Mouse (Mus musculus) heart, embryonic 14.5 days (tissue): ENCODE data around the gene Atp6v1e2. TPM values are rescaled to one million over a fixed set of nuclear protein-coding genes. Genes with fewer than 3 reads are reported as not detected.

Experiments
- ATAC-seq: fragments of 200-750 bp; cut with Nextera tagmentation; 2 replicates; pipeline ENCODE4 v1.8.0; 2017; ENCODE audit warnings: low read depth, moderate TSS enrichment; ENCODE audit not compliant: insufficient number of reproducible peaks, insufficient read depth, low FRiP score
- H3K27ac ChIP-seq, 2 experiments: fragments of 200-500 bp in 1 of 2; fragments of 300-500 bp in 1 of 2; sonication (generic) in 1 of 2; replicated peaks in 1 of 2; 2 replicates each; pipeline ENCODE4 v1.5.1; 2012 to 2014; ENCODE audit warnings: low read depth in 2 of 2, low read length in 2 of 2, control low read depth in 1 of 2, mild to moderate bottlenecking in 1 of 2, mixed read lengths in 1 of 2; ENCODE audit not compliant: control insufficient read depth in 1 of 2, insufficient read depth in 1 of 2
- H3K27me3 ChIP-seq: fragments of 300-500 bp; sonication (generic); 2 replicates; pipeline ENCODE4 v1.6.1; 2014; ENCODE audit warnings: mild to moderate bottlenecking, low read length, control low read depth; ENCODE audit not compliant: control insufficient read depth, insufficient read depth
- H3K36me3 ChIP-seq: fragments of 300-500 bp; sonication (generic); 2 replicates; pipeline ENCODE4 v1.6.1; 2014; ENCODE audit warnings: mild to moderate bottlenecking, control low read depth, low read length, mixed read lengths; ENCODE audit not compliant: control insufficient read depth, insufficient read depth
- H3K4me1 ChIP-seq, 2 experiments: fragments of 200-500 bp in 1 of 2; fragments of 300-500 bp in 1 of 2; sonication (generic) in 1 of 2; 2 replicates each; pipeline ENCODE4 v1.6.1; 2012 to 2014; ENCODE audit warnings: low read length in 2 of 2, control low read depth in 1 of 2, mixed read lengths in 1 of 2; ENCODE audit not compliant: control insufficient read depth in 2 of 2, insufficient read depth in 2 of 2
- H3K4me2 ChIP-seq: fragments of 300-500 bp; sonication (generic); 2 replicates; pipeline ENCODE4 v1.6.1; 2014; ENCODE audit warnings: mild to moderate bottlenecking, low read length
- H3K4me3 ChIP-seq, 2 experiments: fragments of 200-500 bp in 1 of 2; fragments of 300-500 bp in 1 of 2; sonication (generic) in 1 of 2; 2 replicates each; pipeline ENCODE4 v1.5.1; 2012 to 2014; ENCODE audit warnings: low read length in 2 of 2, mild to moderate bottlenecking in 2 of 2, control low read depth in 1 of 2, low read depth in 1 of 2, moderate library complexity in 1 of 2; ENCODE audit not compliant: control insufficient read depth in 1 of 2, insufficient read depth in 1 of 2
- H3K9ac ChIP-seq: fragments of 300-500 bp; sonication (generic); 2 replicates; pipeline ENCODE4 v1.6.1; 2014; ENCODE audit warnings: mild to moderate bottlenecking, low read length
- H3K9me3 ChIP-seq: fragments of 300-500 bp; sonication (generic); 2 replicates; pipeline ENCODE4 v1.6.1; 2016; ENCODE audit warnings: low read length, control low read depth; ENCODE audit not compliant: control insufficient read depth
- WGBS: fragments of 180-500 bp; shearing (Covaris S2); extraction: QIAGEN DNeasy Blood & Tissue Kit; methylation state at CpG from one replicate; pipeline ENCODE4 v1.1.7; 2014; 5-methylcytosine and 5-hydroxymethylcytosine counted together
- polyA plus RNA-seq: library from polyadenylated mRNA; unstranded; fragments of >200 nt; fragmentation: Nextera tagmentation; extraction: Ambion mirVana; gene quantifications from 2 replicates; pipeline ENCODE4 v1.2.1, GENCODE M21; 2014

Atp6v1e2 gene
- polyA plus RNA-seq, 1 experiment from 2014 or later: not detected

DNA sequence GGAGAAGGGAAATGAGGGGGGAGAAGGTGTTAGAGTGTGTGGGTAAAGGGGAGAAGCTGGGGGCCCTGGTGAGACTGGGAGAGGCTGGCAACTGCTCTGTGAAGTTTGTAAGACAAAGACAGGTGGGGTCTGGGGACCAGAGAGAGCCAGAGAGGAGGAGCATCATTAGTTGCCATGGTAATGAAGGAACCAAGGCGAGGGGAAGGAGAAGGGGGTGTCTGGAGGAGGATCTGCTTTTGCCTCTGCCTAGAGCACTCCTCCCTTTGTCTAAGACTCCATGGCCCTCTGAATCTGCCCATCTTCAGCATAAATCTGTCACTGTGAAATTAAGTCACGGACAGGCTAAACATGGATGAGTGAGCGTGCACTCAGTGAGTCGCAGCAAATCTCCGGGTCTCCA is 14.8 kb downstream of the Atp6v1e2 start:
- Histone ChIP-seq H3K4me3 (no peak overlapping the region), H3K36me3 (no peaks in the 10 kb centered on the region), H3K4me1 (peaks cover 10% of the 10 kb centered on the region in 2 experiments), H3K9ac (no peak overlapping the region), H3K27ac (no peak overlapping the region), H3K4me2 (no peak overlapping the region), H3K27me3 (0 out of 2 replicates have a peak, but pooled peaks cover 6% of the 10 kb centered on the region), H3K9me3 (no peaks in the 10 kb centered on the region)
- ATAC-seq: no peak
- WGBS: 56% methylated on average over 5 of the region's 5 CpGs

DNA sequence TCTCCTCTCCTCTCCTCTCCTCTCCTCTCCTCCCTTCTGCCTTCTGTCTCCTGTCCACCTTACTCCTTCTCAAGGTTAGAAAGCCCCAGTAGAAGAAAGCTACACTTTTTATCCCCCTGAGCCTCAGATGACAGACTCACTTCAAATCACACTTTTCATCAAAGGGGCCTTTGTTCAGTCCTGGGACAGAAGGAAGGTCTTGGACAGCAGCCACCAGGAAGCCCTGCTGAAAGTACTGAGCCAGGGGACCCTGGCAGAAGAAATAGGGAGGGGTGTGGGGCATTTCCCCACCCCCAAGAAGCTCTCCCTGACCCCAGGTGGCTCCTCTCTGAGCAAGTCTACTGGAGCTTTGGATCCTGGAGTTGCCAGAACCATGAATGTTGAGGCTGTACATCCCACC is 17.7 kb downstream of the Atp6v1e2 start:
- Histone ChIP-seq H3K36me3 (no peaks in the 10 kb centered on the region), H3K4me2 (no peak overlapping the region), H3K27ac (no peak overlapping the region), H3K9ac (no peak overlapping the region), H3K9me3 (peaks cover 7% of the 10 kb centered on the region; the same call in 1 of the 2 replicates), H3K4me1 (peaks cover 3 to 8% of the 10 kb centered on the region in 2 experiments; a peak in 1 of 4 replicates), H3K4me3 (no peak overlapping the region), H3K27me3 (0 out of 2 replicates have a peak, but pooled peaks cover 6% of the 10 kb centered on the region)
- ATAC-seq: no peak

DNA sequence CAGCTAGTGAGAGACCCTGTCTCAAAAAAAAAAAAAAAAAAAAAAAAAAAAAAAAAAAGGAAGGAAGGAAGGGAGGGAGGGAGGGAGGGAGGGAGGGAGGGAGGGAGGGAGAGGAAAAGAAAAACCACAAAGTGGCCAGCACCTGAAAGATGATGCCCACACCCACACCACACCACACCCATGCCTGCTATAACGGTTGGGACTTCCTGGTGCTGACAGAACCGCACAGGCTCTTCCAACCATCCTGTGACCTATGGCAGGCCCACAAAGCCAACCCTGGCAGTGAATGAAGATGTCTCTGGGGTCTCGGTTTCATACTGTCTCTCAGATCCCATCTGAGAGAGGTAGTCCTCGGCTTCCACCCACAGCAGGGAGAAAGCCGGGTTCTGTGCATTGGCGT is 18.3 kb downstream of the Atp6v1e2 start:
- WGBS: 74% methylated on average over 6 of the region's 6 CpGs
- no peaks in the 10 kb centered on the region for H3K36me3 ChIP-seq
- peaks cover 3 to 8% of the 10 kb centered on the region in 2 experiments; a peak in 1 of 4 replicates for H3K4me1 ChIP-seq
- no peak overlapping the region for H3K9ac ChIP-seq
- no peak overlapping the region for H3K4me3 ChIP-seq
- H3K4me2 ChIP-seq: no peak overlapping the region
- H3K9me3 ChIP-seq: peaks cover 7% of the 10 kb centered on the region; the same call in 1 of the 2 replicates
- no peak overlapping the region for H3K27ac ChIP-seq
- ATAC-seq: no peak
- 0 out of 2 replicates have a peak, but pooled peaks cover 6% of the 10 kb centered on the region for H3K27me3 ChIP-seq

DNA sequence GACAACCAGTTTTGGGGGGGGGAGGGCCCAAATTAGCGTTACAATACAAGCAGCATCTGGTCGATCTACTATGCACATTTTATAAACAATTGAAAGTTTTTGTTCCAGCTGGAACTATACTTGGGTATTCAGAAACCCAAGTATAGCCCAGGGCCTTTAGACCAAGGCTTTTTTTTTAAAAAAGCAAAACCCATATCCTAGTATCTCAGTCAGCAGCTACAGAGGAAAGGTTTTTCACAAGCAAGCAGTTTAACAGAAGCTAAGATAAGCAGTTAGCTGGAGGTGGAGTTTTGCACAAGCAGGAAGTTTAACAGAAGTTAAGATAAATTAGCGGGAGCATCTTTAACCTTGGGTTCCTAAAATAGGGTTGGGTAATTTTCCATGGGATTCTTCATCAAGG is 20.9 kb downstream of the Atp6v1e2 start:
- Histone ChIP-seq H3K9me3 (peaks cover 7% of the 10 kb centered on the region; the same call in 1 of the 2 replicates), H3K36me3 (no peaks in the 10 kb centered on the region), H3K4me1 (peaks cover 3 to 8% of the 10 kb centered on the region in 2 experiments; a peak in 1 of 4 replicates), H3K4me2 (no peak overlapping the region), H3K27ac (no peak overlapping the region), H3K4me3 (no peak overlapping the region), H3K9ac (no peak overlapping the region), H3K27me3 (no peaks in the 10 kb centered on the region)
- no peak for ATAC-seq
- 74% methylated on average over 3 of the region's 3 CpGs for WGBS

DNA sequence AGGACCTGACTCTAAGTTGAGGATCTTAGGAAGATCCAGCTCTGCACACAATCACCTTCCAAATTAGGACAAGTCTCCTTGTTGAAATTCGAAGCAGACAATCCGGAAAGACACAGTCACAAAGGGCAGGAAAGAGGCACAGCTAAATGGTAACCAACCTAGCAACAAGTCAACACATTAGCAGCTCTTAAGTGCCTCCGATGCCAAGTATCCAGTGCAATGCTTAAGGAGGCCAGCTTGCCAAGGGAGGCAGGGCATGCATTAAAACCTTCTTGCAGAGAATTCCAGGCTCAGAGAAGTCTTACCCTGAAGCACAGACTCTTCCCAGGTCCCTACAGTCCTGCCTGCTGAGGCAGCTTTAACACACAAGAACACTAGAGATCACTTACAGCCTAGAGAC is 23.0 kb downstream of the Atp6v1e2 start:
- 54% methylated on average over 3 of the region's 3 CpGs for WGBS
- Histone ChIP-seq H3K4me2 (no peak overlapping the region), H3K4me1 (peaks cover 0 to 3% of the 10 kb centered on the region in 2 experiments; a peak in 1 of 4 replicates), H3K9me3 (peaks cover 7% of the 10 kb centered on the region; the same call in 1 of the 2 replicates), H3K36me3 (no peaks in the 10 kb centered on the region), H3K4me3 (no peak overlapping the region), H3K27me3 (no peaks in the 10 kb centered on the region), H3K27ac (no peak overlapping the region), H3K9ac (no peak overlapping the region)
- ATAC-seq: no peak

DNA sequence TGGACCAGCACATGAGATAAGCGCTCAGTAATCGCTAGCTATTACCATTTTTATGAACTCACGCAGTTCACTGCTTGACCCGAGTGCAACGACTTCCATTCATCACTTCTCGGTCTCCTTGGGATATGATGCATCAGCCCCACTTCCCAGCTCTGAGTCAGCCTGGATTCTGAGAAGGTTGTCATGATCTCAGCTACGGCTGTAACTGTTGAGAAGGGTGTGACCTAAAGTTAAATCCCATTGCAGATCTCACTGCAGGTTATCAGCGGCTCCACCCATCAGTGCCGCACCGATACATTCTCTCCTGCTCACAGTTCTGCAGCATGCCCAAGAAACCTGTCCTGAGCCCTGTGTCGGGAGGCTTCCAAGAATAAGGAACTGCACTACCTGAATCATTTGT is 28.0 kb downstream of the Atp6v1e2 start:
- Histone ChIP-seq H3K27ac (no peak overlapping the region), H3K4me3 (no peak overlapping the region), H3K27me3 (no peaks in the 10 kb centered on the region), H3K9ac (no peak overlapping the region), H3K4me1 (no peaks in the 10 kb centered on the region), H3K4me2 (no peak overlapping the region), H3K36me3 (no peaks in the 10 kb centered on the region), H3K9me3 (0 out of 2 replicates have a peak, but pooled peaks cover 2% of the 10 kb centered on the region)
- ATAC-seq: no peak
- WGBS: 62% methylated on average over 11 of the region's 11 CpGs

DNA sequence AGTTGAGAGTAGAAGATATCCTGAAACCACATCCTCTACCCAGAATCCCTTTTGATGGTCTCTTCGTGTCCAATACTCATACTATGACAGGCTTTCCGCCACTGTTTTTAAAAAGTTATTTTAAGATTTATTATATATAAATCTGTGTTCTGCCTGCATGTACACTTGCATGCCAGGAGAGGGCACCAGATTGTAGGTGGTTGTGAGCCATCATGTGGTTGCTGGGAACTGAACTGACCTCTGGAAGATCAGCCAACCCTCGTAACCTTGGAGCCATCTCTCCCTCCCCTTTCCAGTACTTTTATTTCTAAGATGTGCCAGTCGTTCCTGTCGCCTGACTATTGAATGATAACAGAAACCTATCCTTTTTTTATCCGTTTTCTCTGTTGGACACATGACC is 28.9 kb downstream of the Atp6v1e2 start:
- H3K4me1 ChIP-seq: no peaks in the 10 kb centered on the region
- WGBS: 63% methylated on average over 6 of the region's 6 CpGs
- no peaks in the 10 kb centered on the region for H3K36me3 ChIP-seq
- no peaks in the 10 kb centered on the region for H3K27me3 ChIP-seq
- H3K9me3 ChIP-seq: 0 out of 2 replicates have a peak, but pooled peaks cover 2% of the 10 kb centered on the region
- H3K27ac ChIP-seq: no peak overlapping the region
- no peak overlapping the region for H3K4me2 ChIP-seq
- no peak overlapping the region for H3K9ac ChIP-seq
- H3K4me3 ChIP-seq: no peak overlapping the region
- ATAC-seq: no peak

DNA sequence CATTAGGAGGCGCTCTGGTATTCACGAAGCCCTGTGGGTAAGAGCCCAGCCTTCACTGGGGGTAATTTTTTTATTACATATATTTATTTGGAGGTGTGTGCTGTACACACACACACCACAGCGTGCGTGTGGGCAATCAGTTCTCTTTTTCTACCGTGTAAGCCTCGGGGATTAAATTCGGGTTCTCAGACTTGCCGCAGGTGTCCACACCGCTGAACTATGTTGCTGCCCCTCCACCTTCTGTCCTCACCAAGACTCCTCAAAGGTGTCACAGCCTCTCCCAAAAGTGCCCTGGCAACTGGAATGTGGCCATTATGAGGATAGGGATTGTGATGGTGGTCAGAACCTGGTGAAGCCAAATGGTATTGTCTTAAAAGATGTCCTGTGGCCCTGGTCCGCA is 30.6 kb downstream of the Atp6v1e2 start, which contains the start of gene Tmem247:
TSS of gene Tmem247 (plus strand) at position 301 of the 400 bp plus-strand sequence.
- Histone ChIP-seq H3K27me3 (no peaks in the 10 kb centered on the region), H3K4me2 (no peak within 1 kb of the TSS), H3K27ac (no peak within 1 kb of the TSS), H3K4me1 (no peaks in the 10 kb centered on the region), H3K36me3 (no peaks in the 10 kb centered on the region), H3K9ac (no peak within 1 kb of the TSS), H3K9me3 (0 out of 2 replicates have a peak, but pooled peaks cover 2% of the 10 kb centered on the region), H3K4me3 (no peak within 1 kb of the TSS)
- no peak for ATAC-seq
- WGBS: 85% methylated on average over 10 of the region's 10 CpGs
